Mouse (Mus musculus): ENCODE measurements around the gene Cfap58.

DNA sequence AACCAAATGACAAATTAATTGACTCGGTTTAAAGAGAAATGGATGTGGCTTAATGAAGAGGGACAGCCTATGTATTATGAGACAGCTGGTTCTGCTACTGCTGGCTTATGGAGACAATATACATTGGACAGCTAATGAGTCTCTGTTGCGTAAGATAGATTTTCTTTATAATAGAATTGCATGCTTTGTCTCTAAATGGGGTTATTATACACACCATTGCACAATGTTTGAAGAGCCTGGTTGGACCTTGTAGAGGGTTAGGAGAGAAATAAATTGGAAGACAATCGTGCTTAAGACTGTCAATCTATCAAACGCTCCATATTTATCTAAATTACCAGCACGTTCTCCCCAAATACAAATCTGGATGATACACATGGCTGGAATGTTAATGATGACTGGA, 85.3 kb downstream of the Cfap58 start:
- TF ChIP-seq CTCF (IDR thresholded peaks at IDR 0.05; ENCODE audit: low read depth) (no peak), EP300 (IDR thresholded peaks at IDR 0.05; ENCODE audit: low read depth) (no peak)
